Mouse (Mus musculus): ENCODE results near the gene Hs3st4. TPM values are rescaled to one million over a fixed set of nuclear protein-coding genes. Genes with fewer than 3 reads are reported as not detected.

Gene Hs3st4
- not detected in 2 replicates for polyA plus RNA-seq (2012)

GRCm38 (mm10) chr7:123982461-123983038 lies at the start of gene Hs3st4:
TSS of gene Hs3st4 (plus strand) at chr7:123982869.

